Mouse (Mus musculus): ENCODE data around the gene Arhgap18.

DNA sequence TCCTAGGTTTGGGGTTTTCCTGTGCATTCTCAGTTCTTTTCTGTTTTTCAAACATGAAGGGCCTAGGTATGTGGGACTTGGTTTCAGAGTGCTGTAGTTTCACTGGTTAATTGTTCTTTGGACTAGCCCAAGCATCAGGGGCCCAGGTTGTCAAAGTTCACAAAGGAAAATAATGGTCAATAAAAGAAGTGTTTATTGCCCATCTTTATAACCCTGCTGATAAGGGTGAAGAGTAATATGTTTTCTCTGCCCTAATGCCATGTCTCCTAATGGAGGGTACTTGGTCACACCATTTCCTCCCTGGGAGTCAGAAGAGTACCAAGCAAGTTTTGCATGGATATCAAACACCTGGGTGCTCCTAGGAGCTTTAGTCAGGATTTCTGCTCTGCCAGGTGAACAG is 67.1 kb downstream of the Arhgap18 start:
- TF ChIP-seq POLR2A (IDR thresholded peaks at IDR 0.05; ENCODE audit: insufficient read depth, low read depth, low read length) (no peak), CTCF (IDR thresholded peaks at IDR 0.05; ENCODE audit: insufficient read depth, low read depth, low read length) (no peak)

Measured in olfactory bulb, adult 2 months (tissue).